Mouse (Mus musculus): ENCODE measurements around the gene Tex45.

The Tex45 gene

DNA sequence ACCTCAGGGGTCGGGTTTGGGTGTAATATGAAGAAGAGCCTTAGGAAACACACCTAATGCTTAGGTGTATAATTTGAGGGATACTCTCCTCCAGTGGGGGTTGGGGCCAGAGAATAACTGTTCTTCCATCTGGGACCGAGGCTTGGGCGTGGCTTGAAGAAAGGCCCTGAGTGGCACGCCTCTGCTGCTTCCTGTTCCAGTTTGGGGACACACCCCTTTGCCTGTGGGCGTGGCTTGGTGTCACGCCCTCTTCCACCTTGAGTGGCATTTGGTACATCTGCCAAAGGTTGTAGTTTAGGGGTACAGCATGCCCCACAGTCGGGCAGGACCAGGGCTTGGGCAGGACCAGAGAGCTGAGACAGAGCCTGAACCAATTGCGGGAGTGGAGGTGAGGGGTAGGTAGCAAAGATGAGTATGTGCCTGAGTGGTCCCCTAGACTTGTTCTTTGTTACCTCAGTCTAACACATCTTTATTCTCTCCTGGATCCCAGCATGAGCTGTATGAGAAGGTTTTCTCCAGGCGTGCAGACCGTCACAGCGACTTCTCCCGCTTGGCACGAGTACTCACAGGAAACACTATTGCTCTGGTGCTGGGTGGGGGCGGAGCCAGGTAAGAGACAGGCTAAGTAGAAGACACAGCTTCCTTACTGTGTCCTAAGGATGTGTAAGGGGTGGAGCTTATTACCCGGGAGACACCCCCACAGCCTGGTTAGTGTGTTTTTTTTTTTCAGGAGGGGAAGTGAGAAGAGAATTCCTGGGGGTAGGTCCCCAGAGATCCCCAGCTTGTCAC lies 65.6 kb downstream of the Tex45 start:
- no peak for DNase-seq (ENCODE audit: low spot score in 2 of 2)
